Mouse (Mus musculus) limb, embryonic 12.5 days (tissue): ENCODE results near the gene Utp11. TPM values are rescaled to one million over a fixed set of nuclear protein-coding genes. Genes with fewer than 3 reads are reported as not detected.

ENCODE experiments used
- ATAC-seq: fragments of 200-750 bp; cut with Nextera tagmentation; 2 replicates; pipeline ENCODE4 v1.8.0; 2017; ENCODE audit warnings: low read depth, moderate TSS enrichment; ENCODE audit not compliant: insufficient number of reproducible peaks, insufficient read depth, low FRiP score, low TSS enrichment
- H3K27ac ChIP-seq: fragments of 300-500 bp; sonication (generic); 2 replicates; pipeline ENCODE4 v1.5.1; 2016; ENCODE audit warnings: mild to moderate bottlenecking, moderate library complexity
- H3K27me3 ChIP-seq: fragments of 300-500 bp; sonication (generic); 2 replicates; pipeline ENCODE4 v1.6.1; 2016; ENCODE audit warnings: mild to moderate bottlenecking, moderate library complexity
- H3K36me3 ChIP-seq: fragments of 300-500 bp; sonication (generic); 2 replicates; pipeline ENCODE4 v1.6.1; 2016; ENCODE audit warnings: mild to moderate bottlenecking, moderate library complexity
- H3K4me1 ChIP-seq: fragments of 300-500 bp; sonication (generic); replicated peaks from 2 replicates; pipeline ENCODE4 v1.6.1; 2016
- H3K4me2 ChIP-seq: fragments of 300-500 bp; sonication (generic); 2 replicates; pipeline ENCODE4 v1.6.1; 2016; ENCODE audit warnings: mild to moderate bottlenecking, moderate library complexity
- H3K4me3 ChIP-seq: fragments of 300-500 bp; sonication (generic); replicated peaks from 2 replicates; pipeline ENCODE4 v1.5.1; 2016; ENCODE audit warnings: mild to moderate bottlenecking
- H3K9ac ChIP-seq: fragments of 300-500 bp; sonication (generic); replicated peaks from 2 replicates; pipeline ENCODE4 v1.6.1; 2016; ENCODE audit warnings: mild to moderate bottlenecking, moderate library complexity
- H3K9me3 ChIP-seq: fragments of 300-500 bp; sonication (generic); 2 replicates; pipeline ENCODE4 v1.6.1; 2016; ENCODE audit warnings: mild to moderate bottlenecking, moderate library complexity
- WGBS: fragments of 180-500 bp; shearing (Covaris S2); methylation state at CpG from one replicate; pipeline ENCODE4 v1.1.7; 2016; 5-methylcytosine and 5-hydroxymethylcytosine counted together
- polyA plus RNA-seq: library from polyadenylated mRNA; unstranded; fragments of >200 nt; fragmentation: Nextera tagmentation; extraction: Ambion mirVana; gene quantifications from 2 replicates; pipeline ENCODE4 v1.2.1, GENCODE M21; 2016

Gene Utp11
- polyA plus RNA-seq, 1 experiment from 2014 or later: 82.6 TPM

GRCm38 (mm10) chr4:124685897-124686402 is 7.5 kb downstream of the Utp11 start:
- Histone ChIP-seq H3K4me1 (0 out of 2 replicates have a peak, but pooled peaks cover 4% of the 10 kb centered on the region), H3K27me3 (no peaks in the 10 kb centered on the region), H3K36me3 (peaks cover 55% of the 10 kb centered on the region), H3K4me3 (no peak overlapping the region), H3K27ac (no peak overlapping the region), H3K9me3 (no peaks in the 10 kb centered on the region), H3K9ac (no peak overlapping the region), H3K4me2 (no peak overlapping the region)
- WGBS: 83% methylated on average over 8 of the region's 8 CpGs
- no peak for ATAC-seq

DNA sequence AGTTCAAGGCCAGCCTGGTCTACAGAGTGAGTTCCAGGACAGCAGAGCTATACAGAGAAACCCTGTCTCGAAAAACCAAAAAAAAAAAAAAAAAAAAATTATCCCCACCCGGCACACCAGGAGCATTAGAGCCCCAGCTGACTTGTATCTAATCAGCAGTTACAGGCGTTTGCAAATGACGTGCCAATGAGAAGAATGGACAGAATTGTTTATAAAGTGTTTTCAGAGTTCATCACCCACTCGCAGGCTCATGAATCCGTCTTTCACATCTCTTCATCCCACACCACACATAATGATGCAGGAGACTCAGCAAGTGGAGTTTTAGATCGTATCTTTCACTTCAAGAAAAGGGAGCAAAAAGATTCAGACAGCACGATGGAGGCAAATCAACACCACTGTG is 7.9 kb downstream of the Utp11 start:
- H3K9me3 ChIP-seq: no peaks in the 10 kb centered on the region
- no peak overlapping the region for H3K27ac ChIP-seq
- peaks cover 60% of the 10 kb centered on the region for H3K36me3 ChIP-seq
- no peak for ATAC-seq
- no peaks in the 10 kb centered on the region for H3K27me3 ChIP-seq
- H3K4me3 ChIP-seq: no peak overlapping the region
- 84% methylated on average over 8 of the region's 8 CpGs for WGBS
- H3K4me2 ChIP-seq: no peak overlapping the region
- no peaks in the 10 kb centered on the region for H3K4me1 ChIP-seq
- H3K9ac ChIP-seq: no peak overlapping the region

GRCm38 (mm10) chr4:124685004-124685403 is 8.4 kb downstream of the Utp11 start:
- Histone ChIP-seq H3K27me3 (no peaks in the 10 kb centered on the region), H3K9ac (no peak overlapping the region), H3K9me3 (no peaks in the 10 kb centered on the region), H3K4me1 (no peaks in the 10 kb centered on the region), H3K36me3 (peaks cover 64% of the 10 kb centered on the region), H3K4me3 (no peak overlapping the region), H3K4me2 (no peak overlapping the region), H3K27ac (no peak overlapping the region)
- 77% methylated on average over 4 of the region's 4 CpGs for WGBS
- no peak for ATAC-seq

GRCm38 (mm10) chr4:124683474-124683873 is 9.9 kb downstream of the Utp11 start:
- Histone ChIP-seq H3K27me3 (no peaks in the 10 kb centered on the region), H3K9me3 (no peaks in the 10 kb centered on the region), H3K9ac (no peak overlapping the region), H3K27ac (no peak overlapping the region), H3K4me3 (no peak overlapping the region), H3K4me2 (no peak overlapping the region), H3K4me1 (no peaks in the 10 kb centered on the region), H3K36me3 (peaks cover 79% of the 10 kb centered on the region)
- 90% methylated on average over 4 of the region's 4 CpGs for WGBS
- no peak for ATAC-seq

DNA sequence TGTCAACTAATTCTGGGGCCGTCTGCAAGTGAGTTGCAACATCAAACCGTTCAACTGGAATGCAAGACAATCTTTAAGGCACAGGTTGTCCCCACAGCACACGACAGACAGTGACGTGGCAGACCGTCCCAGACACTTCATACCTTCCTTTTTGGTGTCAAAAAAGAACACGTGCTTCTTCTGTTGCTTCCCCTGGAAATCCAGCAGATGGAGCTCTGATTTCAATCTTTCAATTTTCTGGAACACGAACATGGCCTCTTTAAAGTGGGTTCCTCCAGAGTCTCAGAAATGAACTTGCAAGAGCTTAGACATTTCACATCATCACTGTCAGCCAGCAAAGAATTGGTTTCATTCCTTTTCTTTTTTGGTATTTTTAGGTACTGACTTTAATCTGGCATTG is 11.1 kb downstream of the Utp11 start:
- Histone ChIP-seq H3K4me2 (no peak overlapping the region), H3K36me3 (peaks cover 86% of the 10 kb centered on the region), H3K4me3 (no peak overlapping the region), H3K9me3 (no peaks in the 10 kb centered on the region), H3K4me1 (no peaks in the 10 kb centered on the region), H3K9ac (no peak overlapping the region), H3K27me3 (no peaks in the 10 kb centered on the region), H3K27ac (no peak overlapping the region)
- ATAC-seq: no peak
- 62% methylated on average over 7 of the region's 7 CpGs for WGBS

DNA sequence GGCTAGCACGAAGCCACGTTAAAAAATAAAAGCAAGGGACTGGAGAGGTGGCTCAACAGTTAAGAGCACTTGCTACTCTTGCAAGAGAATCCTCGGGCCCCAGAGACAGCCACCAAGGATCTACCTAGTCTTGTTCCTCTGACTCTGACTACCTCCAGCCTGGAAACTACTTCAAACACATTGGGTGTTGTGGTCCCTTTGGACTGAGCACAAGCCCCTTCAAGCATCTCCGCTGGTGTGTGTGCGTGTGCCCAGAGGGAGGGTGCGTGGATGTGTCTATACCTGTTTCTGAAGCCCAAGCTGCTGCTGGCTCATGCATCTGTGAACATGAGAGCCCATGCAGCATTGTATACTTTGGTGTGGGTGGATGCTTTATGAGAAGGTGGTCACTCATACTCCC is 17.4 kb downstream of the Utp11 start:
- 86% methylated on average over 6 of the region's 6 CpGs for WGBS
- Histone ChIP-seq H3K36me3 (peaks cover 49% of the 10 kb centered on the region), H3K9me3 (no peaks in the 10 kb centered on the region), H3K4me1 (peaks cover 23% of the 10 kb centered on the region), H3K4me3 (no peak overlapping the region), H3K27ac (no peak overlapping the region), H3K9ac (no peak overlapping the region; the same call in 1 of the 2 replicates), H3K4me2 (no peak overlapping the region), H3K27me3 (peaks cover 32% of the 10 kb centered on the region)
- ATAC-seq: no peak

- Histone ChIP-seq H3K27ac (no peak overlapping the region), H3K4me1 (peaks cover 23% of the 10 kb centered on the region), H3K4me2 (no peak overlapping the region), H3K36me3 (peaks cover 39% of the 10 kb centered on the region), H3K27me3 (peaks cover 41% of the 10 kb centered on the region), H3K9ac (no peak overlapping the region), H3K4me3 (no peak overlapping the region), H3K9me3 (no peaks in the 10 kb centered on the region)
- 4% methylated on average over 4 of the region's 4 CpGs for WGBS
- ATAC-seq: no peak
Measured at GRCm38 (mm10) chr4:124675037-124675436, 18.4 kb downstream of the Utp11 start.

DNA sequence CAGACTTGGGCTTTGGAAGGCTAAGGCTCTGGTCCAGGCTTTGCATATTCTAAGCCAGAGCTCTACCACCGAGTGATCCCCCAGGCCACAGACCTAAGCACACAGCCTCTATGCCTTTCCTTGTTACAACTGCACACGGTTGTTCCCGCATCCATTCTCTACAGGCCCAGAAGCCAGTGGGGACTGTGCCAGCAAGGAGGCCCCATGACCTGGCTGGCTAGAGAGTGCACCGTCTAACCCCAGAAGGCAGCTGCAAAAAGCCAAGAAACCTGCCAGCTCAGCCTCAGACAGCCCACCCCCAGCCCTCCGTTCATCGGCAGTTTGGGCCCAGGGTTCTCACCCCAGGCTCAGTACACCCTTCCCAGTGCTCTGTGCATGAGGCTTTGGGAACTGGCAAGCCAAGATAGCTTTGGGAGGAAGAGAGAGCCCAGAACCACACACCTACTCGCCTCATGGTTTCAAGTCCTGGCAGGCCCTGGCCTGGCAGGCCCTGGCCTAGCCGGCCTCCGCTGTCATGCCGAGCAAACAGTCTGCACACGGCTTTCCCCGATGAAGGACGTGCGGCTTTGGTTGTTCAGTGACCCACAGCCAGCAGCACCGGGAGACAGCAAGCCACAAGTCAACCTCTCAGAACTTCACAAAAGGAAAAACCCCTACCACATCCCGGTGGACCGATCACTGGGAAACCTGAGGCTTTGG is 18.9 kb downstream of the Utp11 start:
- no peak overlapping the region for H3K27ac ChIP-seq

DNA sequence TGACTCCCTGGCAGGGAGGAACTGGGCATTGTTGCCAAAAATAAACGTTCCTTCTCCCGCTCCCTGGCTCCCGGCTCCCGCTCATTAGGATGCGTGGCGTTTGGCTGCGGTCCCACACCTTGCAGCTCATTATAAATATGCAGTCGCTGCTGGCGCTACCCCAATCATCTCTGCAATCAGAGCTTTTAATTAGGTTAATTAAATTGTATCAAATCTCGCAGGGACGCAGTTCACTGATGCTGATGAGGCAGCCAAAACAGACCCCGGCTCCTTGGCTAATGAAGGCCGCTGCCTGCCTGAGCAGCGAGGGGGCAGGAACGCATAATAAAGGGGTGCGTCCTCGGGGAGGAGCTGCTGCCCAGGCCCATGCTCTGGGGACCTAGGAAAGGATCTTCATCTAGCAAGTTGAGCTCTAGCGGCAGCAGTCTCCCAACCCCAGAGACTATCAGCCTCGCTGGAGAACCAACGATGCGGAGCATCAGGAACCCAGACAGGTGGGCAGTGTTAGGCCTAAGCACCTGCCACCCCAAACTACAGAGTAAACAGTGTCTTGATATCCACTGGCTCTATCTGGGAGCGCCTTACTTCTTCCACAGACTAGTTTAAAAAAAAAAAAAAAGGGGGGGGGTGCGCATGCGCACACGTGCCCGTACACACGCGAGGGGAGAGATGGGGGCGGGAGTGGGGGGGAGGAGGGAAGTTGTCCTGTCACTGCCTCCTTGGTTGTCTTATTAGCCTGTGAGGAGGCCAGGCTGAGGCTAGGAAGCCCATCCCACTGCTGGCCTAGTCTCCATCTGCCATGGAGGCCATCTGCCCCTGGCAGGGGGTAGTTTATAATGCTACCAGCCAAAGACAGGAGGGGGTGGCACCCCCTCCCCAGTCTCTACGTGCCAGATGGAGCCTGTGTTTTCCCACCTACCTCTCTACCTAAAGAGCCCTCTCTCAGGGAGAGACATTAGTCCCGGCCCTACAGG is 20.8 kb downstream of the Utp11 start:
- Histone ChIP-seq H3K9me3 (no peaks in the 10 kb centered on the region), H3K9ac (peak overlapping the region; percentile 37; the same call in 1 of the 2 replicates), H3K27ac (no peak overlapping the region), H3K4me1 (peaks cover 23% of the 10 kb centered on the region), H3K4me3 (peak overlapping the region; percentile 30), H3K27me3 (peaks cover 62% of the 10 kb centered on the region), H3K36me3 (peaks cover 17% of the 10 kb centered on the region), H3K4me2 (peak overlapping the region; percentile 59)
- WGBS: 2% methylated on average over 29 of the region's 31 CpGs
- ATAC-seq: no peak

More for the DNA sequence above, 18.9 kb downstream of the Utp11 start:
- Histone ChIP-seq H3K4me2 (no peak overlapping the region), H3K36me3 (peaks cover 34% of the 10 kb centered on the region), H3K4me1 (peaks cover 23% of the 10 kb centered on the region), H3K9me3 (no peaks in the 10 kb centered on the region), H3K9ac (no peak overlapping the region), H3K4me3 (no peak overlapping the region), H3K27me3 (peaks cover 44% of the 10 kb centered on the region)
- WGBS: 70% methylated on average over 17 of the region's 17 CpGs
- ATAC-seq: no peak

DNA sequence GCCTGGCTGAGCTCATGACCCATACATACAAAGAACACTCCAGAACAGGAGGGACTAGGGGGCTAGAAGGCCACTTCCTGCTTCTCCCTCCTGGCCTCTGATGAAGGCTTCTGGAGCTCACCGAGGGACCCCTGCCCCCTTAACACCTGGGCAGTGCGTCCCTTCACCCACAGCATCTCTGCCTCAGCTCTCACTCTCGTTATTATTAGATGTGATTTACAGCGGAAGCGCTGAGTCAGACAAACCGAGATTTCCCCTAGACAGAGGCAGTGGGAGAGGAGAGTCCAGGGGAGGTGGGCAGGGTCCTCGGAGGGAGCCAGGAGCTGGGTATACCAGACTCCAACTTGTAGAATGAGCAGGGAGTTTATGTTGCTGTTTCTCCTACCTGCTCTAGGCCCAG is 21.8 kb downstream of the Utp11 start:
- no peak for ATAC-seq
- Histone ChIP-seq H3K9ac (no peak overlapping the region), H3K4me2 (peak overlapping the region; percentile 59), H3K27ac (no peak overlapping the region), H3K4me3 (no peak overlapping the region), H3K27me3 (peaks cover 72% of the 10 kb centered on the region), H3K4me1 (peaks cover 23% of the 10 kb centered on the region), H3K9me3 (no peaks in the 10 kb centered on the region), H3K36me3 (peaks cover 7% of the 10 kb centered on the region)
- 22% methylated on average over 7 of the region's 7 CpGs for whole genome bisulfite sequencing

DNA sequence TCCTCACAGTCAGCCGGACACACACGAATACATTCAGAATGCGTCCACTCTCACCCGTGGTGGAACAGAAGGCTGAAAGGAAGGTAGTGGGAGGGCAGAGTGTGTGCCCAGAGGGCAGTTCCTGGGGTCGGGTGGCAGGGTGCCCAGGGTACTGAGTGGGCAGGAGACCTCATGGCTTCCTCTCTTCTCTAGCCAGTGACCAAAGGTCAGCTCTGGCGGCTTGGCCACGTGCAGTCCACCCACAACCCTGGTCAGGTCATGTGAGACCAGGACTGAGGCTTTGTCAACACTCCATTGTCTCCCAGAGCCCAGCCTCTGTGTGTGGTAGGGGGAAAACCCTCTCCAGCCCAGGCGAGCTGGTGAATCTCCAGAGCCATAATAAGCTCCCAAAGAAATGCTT is 23.2 kb downstream of the Utp11 start:
- 83% methylated on average over 8 of the region's 8 CpGs for WGBS
- H3K4me1 ChIP-seq: peaks cover 23% of the 10 kb centered on the region
- H3K36me3 ChIP-seq: no peaks in the 10 kb centered on the region
- no peak overlapping the region for H3K9ac ChIP-seq
- H3K27me3 ChIP-seq: peaks cover 85% of the 10 kb centered on the region
- ATAC-seq: no peak
- no peak overlapping the region for H3K4me2 ChIP-seq
- no peak overlapping the region for H3K4me3 ChIP-seq
- no peaks in the 10 kb centered on the region for H3K9me3 ChIP-seq
- no peak overlapping the region for H3K27ac ChIP-seq
